Mouse (Mus musculus): ENCODE results near the gene Gm21060.
"Not testable (repeated sequence)": the region's sequence is repeated elsewhere in the genome, so short reads cannot be mapped to it uniquely, and the experiment has no call there.

- not testable (repeated sequence) for TF ChIP-seq CTCF (conservative IDR thresholded peaks at IDR 0.05; ENCODE audit: low read length); POU5F1 (IDR thresholded peaks at IDR 0.05; ENCODE audit: borderline replicate concordance, low read length)
- peak; percentile 82 for TF ChIP-seq NANOG (IDR thresholded peaks at IDR 0.05; ENCODE audit: borderline replicate concordance, low read length)
Observed at GRCm38 (mm10) chr19:61308083-61308482, 11.2 kb upstream of the Gm21060 start.
